In genomic region chr13:43332591-43332990, GRCm38 (mm10) we compare ENCODE assay signal across 9 mouse cellular contexts. TPM values are rescaled to one million over a fixed set of nuclear protein-coding genes. Genes with fewer than 3 reads are reported as not detected.
DNase-seq lines count a peak whose midpoint lies in the region; ATAC-seq lines count a peak whose summit lies in the region.
"Had no signal": no experiment of that assay in that cellular context is flagged by ENCODE, and none has a peak within 500 bp of the region (broad histone marks: within the 10 kb centered on the region; RNA-seq: fewer than 3 reads in every experiment).

No protein-coding gene starts in this region.

- 56% methylated on average over 7 of the region's 7 CpGs for WGBS in forebrain, embryonic 14.5 days
- 49% methylated on average over 7 of the region's 7 CpGs for WGBS in forebrain, embryonic 13.5 days

- DNase-seq in forebrain, embryonic 14.5 days (ENCODE audit: low spot score), result peak; percentile 33
- peak; percentile 15 for DNase-seq in ovary, postnatal 36 days (ENCODE audit: low spot score)
- no peak for DNase-seq in ovary, postnatal 10 days (ENCODE audit: low spot score)
- peak; percentile 65 for DNase-seq in embryo, embryonic 10.5 days (ENCODE audit: low spot score)
- peak; percentile 72 for DNase-seq in lung, postnatal 36 days
- no peak for DNase-seq in left cerebral cortex, postnatal 25 days (ENCODE audit: low spot score in 2 of 2)

- intact Hi-C loops in left cerebral cortex, postnatal 25 days (cut with DNase I), result no loop called here

- no peaks in the 10 kb centered on the region for H3K27me3 ChIP-seq in forebrain, embryonic 14.5 days (replicated peaks; ENCODE audit: control insufficient read depth, insufficient read depth, low read length)
- no peaks in the 10 kb centered on the region for H3K27me3 ChIP-seq in forebrain, embryonic 13.5 days

- H3K27ac ChIP-seq in forebrain, embryonic 14.5 days (ENCODE audit: low read depth, low read length), result no peak overlapping the region
- H3K27ac ChIP-seq in forebrain, embryonic 13.5 days, result no peak overlapping the region

- H3K9ac ChIP-seq in forebrain, embryonic 14.5 days (ENCODE audit: low read length), result no peak overlapping the region
- H3K9ac ChIP-seq in forebrain, embryonic 13.5 days, result no peak overlapping the region

- no peaks in the 10 kb centered on the region for H3K9me3 ChIP-seq in forebrain, embryonic 14.5 days (replicated peaks; ENCODE audit: control insufficient read depth, low read length)
- H3K9me3 ChIP-seq in forebrain, embryonic 13.5 days (replicated peaks), result no peaks in the 10 kb centered on the region

- no peaks in the 10 kb centered on the region for H3K36me3 ChIP-seq in forebrain, embryonic 14.5 days (ENCODE audit: control insufficient read depth, insufficient read depth, low read length)
- H3K36me3 ChIP-seq in forebrain, embryonic 13.5 days (ENCODE audit: poor library complexity, severe bottlenecking), result no peaks in the 10 kb centered on the region

- no peak overlapping the region for H3K4me2 ChIP-seq in forebrain, embryonic 14.5 days (ENCODE audit: low read length)
- no peak overlapping the region for H3K4me2 ChIP-seq in forebrain, embryonic 13.5 days

- no peak overlapping the region for H3K4me3 ChIP-seq in forebrain, embryonic 14.5 days (ENCODE audit: low read depth, low read length)
- no peak overlapping the region for H3K4me3 ChIP-seq in forebrain, embryonic 13.5 days
- H3K4me3 ChIP-seq: myocyte had no signal

- no peaks in the 10 kb centered on the region for H3K4me1 ChIP-seq in forebrain, embryonic 14.5 days (ENCODE audit: control insufficient read depth, insufficient read depth, low read length)
- no peaks in the 10 kb centered on the region for H3K4me1 ChIP-seq in forebrain, embryonic 13.5 days

- ATAC-seq in forebrain, embryonic 14.5 days, result no peak
- no peak for ATAC-seq in forebrain, embryonic 13.5 days
- no peak for ATAC-seq in frontal cortex, adult (ENCODE audit: low TSS enrichment)

RNA-seq across cellular contexts. Expression of gene Gfod1, which starts 28.6 kb away (rescaled TPM):
- 2.4 and 2.7 TPM in 2 replicates for polyA plus RNA-seq in forebrain, embryonic 14.5 days (2014; fragmentation: Nextera tagmentation; extraction: Ambion mirVana)
- 1.2 and 1.3 TPM in 2 replicates for polyA plus RNA-seq in forebrain, embryonic 13.5 days (2015; fragmentation: Nextera tagmentation; extraction: Ambion mirVana)
- total RNA-seq in left cerebral cortex, postnatal 25 days (2021), result 100 to 1,000 TPM in 1 of 2 experiments, 10 to 100 TPM in 1; 93.6 to 119 TPM

RNA-seq across cellular contexts. Expression of gene Sirt5, which starts 32.7 kb away (rescaled TPM):
- 34.2 and 35.9 TPM in 2 replicates for polyA plus RNA-seq in forebrain, embryonic 14.5 days (2014; fragmentation: Nextera tagmentation; extraction: Ambion mirVana)
- 41.0 and 42.1 TPM in 2 replicates for polyA plus RNA-seq in forebrain, embryonic 13.5 days (2015; fragmentation: Nextera tagmentation; extraction: Ambion mirVana)
- 10 to 100 TPM; 16.4 to 16.5 TPM for total RNA-seq in left cerebral cortex, postnatal 25 days (2021)

Comparison
In these comparisons a context has a peak if more than half of its experiments do, and no peak if none do; other contexts are left out.
1. DNase-seq: peak in forebrain, embryonic 14.5 days (single experiment), ovary, postnatal 36 days (single experiment), embryo, embryonic 10.5 days (single experiment) and lung, postnatal 36 days (single experiment); none in ovary, postnatal 10 days (single experiment) and left cerebral cortex, postnatal 25 days (0 of 2).